Mouse (Mus musculus) kidney, postnatal 10 days (tissue): ENCODE results near the gene Bbox1.
A peak's percentile ranks its signal among the peaks of the same experiment; 100 is the strongest.

Experiments used
- DNase-seq: peaks from one replicate; pipeline ENCODE4 v3.0.0; 2021; ENCODE audit warnings: mixed read lengths

Gene Bbox1

DNA sequence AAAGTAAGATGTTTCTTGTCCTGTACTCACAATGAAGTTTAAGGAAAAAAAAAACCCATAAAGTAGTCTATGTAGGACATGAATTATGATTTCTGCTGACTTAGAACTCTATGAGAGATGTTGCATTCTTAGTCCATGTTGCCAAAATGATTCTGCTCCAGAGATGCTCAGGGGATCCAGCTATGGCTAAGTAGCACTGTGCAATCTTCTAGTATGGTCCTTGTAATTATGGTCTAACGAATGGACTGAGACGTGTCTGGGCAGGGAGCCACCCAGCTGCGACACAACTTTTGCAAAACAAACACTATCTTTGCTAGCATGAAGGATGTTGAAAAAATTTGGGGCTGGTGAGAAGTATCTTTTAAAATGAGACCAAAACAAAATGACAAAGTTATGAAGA, 45.1 kb downstream of the Bbox1 start:
- DNase-seq, result peak; percentile 71

DNA sequence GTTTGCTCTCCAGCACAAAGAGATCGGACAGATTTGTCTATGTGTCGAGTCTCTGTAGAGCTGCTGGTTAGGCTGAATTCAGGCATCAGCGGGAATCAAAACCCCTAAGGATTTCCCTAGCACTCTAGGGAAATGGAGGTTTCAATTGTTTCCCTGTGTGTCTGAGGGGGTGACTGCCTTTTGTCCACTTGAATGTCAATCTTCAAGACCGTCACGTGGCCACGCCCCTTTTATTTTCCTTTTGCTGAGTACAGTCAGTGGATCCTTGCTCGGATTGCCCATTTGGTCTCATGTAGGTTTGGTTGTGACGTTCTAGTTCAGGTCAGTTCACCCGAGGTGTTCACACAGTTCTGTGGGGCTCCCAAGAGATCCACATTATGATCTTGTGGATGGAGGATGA, 82.1 kb downstream of the Bbox1 start:
- DNase-seq, result no peak

DNA sequence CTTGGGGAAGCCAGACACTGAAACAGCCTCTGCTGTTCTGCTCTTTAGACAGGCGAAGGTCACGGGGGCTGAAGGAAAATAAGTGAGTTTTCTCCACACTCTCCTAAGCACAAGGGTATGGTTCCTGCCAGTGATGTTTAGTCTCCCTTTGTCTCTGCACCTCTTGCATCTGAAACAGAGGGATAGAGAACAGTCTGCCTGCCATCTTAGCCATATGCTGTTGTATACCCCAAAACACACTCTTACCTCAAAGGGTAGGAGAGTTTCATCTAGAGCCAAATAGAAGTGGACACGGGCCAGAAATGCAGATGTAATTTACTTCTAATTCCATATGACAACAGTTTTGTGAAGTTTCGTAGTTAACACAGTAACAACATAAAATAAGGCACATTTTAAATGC, 83.6 kb downstream of the Bbox1 start:
- DNase-seq, result no peak

DNA sequence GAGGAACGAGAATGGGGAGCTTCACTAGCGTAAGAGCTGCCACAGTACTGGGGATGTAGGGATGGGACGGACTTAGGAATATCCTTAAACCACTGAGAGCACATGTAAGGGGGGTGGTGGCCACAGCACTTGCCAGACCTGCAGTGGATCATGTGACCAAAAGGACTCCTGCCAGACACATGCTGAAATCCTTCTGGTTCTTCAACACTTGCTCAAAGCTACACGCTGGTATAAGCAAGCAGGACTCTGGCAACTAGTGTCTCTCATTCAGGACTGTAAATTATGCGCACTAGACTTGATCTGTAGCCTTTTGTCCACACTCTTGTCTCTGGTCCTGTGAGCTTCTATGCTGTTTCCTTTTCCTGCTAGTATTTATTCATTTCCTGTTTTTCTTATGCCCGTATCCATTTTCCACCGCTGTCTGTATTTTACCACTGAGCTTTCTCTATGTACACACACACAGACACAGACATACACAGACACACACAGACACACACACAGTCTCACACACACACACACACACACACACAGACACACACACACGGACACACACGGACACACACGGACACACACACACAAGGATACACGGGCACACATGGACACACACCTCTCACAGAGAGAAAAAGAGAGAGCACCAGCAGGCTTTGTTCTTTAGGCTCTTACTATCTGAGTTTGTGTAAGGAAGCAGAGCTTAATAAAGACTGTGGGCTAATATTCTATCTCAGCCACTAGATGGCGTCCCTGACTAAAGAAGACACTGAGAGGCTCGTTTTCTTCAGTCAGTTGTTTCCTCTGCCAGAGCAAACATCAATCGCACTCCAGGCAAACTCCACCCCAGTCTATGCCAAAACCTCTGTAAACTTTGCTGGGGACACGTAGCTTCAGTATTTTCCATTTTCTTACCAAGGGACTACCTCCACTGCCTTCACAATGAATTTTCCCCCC, 84.9 kb downstream of the Bbox1 start:
- DNase-seq, result peak; percentile 77

DNA sequence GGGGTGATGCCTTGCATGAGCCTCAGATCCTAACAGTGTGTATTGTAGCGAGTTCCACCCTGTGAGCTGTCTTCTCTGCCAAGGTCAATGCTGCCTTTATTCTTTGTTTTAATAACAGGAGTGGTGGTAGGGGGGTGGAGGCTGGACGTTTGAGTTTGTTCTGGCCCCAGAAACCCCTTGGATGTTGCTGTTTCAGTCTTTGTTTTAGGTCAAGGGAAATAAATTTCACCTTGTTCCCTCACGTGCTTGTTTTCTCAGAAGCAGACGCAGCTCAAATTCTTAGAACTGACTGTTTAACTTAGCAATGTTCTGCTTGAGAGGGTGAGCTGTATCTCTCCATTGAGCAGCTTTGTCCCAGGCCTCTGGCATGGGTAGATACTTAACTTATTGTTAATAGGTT, 87.9 kb downstream of the Bbox1 start:
- peak; percentile 36 for DNase-seq

DNA sequence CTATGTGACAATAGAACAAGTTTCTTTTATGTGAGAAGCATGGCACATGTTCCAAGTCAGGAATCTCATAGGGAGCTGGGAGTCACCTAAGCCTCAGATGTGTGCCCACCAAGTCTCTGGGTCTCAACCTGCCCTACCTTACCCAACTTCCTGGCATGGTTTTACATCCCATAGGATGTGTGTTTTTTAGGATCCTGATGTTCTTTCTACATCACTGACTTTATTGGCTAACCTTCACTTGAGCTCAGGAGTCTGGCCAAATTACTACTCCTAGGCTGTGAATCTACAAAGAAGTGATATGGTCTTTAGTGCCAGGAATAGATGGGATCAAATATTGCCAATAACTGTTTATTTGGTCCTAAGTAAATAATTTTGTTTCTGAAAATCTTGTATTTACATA, 88.4 kb downstream of the Bbox1 start:
- DNase-seq, result no peak

DNA sequence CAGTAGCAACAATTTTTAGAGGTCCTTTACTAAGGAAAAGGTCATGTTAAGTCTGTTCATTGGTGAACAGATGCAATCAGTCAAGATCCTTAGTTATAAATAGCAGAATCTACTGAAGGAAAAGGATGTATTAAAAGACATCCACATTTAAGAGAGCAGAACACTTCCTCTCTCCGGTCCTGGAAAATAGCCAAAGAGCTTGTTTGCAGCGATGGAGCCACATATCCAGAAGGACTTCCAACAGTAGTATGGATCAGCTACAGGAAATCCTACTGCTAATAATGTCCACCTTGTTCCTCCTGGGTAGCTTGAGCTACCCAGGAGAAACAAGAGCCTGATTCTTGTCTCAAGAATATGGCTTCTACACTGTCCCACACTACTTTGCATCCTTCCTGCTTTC, 91.6 kb downstream of the Bbox1 start:
- DNase-seq, result no peak

DNA sequence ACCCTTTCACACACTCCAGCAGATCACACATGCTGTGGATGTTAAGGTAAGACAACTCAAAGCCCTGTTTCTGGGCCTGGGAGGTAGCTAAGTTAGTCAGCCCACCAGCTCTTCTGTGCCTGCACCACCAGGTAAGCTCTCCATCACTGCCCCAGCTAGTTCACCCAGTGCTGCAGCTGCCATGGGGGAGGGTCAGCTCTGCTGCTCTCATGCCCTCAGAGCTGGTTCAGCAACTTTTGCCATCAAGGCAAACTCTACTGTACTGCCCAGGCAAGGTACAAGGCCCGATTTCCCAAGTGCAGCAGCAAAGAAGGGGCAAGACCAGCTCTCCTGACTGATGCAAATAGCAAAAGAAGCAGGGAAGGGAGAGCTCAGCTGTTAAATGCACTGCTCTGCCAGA, 93.9 kb downstream of the Bbox1 start:
- peak; percentile 63 for DNase-seq

DNA sequence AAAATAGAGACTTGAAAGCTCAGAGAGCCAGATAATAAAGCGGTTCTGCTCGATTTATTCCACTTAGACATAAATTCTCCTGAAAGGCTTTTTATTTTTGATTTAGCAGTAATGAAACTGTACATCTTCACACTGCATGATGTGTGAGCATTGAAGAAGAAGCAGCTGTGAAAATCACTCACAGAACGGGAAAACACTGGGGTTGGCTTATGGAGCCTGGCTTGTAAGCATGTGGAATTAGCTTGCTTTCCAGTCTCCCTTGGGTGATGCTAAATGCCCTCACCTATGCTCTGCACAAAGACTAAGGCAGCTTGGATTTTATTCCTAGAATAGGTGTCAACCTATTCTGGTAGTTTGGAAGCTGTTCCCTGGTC, 98.7 kb downstream of the Bbox1 start:
- DNase-seq, result no peak

DNA sequence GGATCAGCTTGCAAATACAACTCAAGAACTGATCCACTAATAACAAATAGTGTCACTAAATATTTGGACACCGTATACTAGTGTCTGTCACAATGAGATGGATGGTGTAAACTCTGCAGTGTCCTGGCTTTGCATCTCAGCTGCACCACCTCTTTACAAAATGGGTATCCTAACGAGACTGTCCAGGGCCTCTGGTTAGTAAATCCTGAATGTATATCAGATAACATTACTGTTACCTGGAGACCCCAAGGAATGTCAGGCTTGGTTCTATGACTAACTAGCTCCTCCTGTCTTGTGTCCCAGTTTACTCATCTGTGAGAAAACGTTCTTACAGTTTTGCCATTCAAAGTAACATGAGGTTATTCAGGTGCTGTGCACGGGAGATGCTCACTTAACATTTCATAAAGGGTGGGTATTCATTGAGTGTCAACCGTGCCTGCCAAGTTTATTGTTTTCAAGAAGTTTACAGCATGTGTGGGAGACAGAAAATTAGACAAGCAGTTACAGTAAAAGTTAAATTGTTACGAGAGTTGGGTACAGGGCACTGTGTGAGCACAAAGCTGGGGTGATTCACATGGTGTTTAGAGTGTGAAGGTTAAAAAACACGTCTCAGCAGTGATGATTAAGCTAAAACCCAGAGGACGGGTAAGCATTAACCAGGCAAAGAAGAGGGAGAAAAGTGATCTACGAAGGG, 99.2 kb downstream of the Bbox1 start:
- peak; percentile 23 for DNase-seq

DNA sequence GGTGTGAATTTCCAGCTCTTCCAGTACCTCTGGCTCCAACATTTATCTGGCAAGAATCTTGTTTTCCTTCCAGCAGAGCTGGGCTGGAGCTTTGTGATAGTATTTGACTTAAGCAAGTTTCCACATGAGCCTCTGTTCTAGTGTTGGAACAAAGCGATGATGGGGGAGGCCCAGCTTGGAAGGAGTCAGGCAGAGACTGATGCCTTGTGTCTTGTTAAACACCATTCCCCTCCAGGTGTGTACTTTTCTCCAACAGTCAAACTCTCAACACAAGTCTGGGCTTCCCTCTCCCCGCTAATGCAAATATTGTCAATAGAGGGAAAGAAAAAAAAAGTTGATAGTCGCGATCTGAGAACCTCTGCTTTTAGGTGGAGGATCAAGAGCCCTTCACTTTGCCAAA, 100.1 kb downstream of the Bbox1 start:
- DNase-seq, result no peak
